Mouse (Mus musculus) right cerebral cortex, postnatal 14 days (tissue): ENCODE data around the gene Amer1.

Experiments used
- DNase-seq: peaks from one replicate; pipeline ENCODE4 v3.0.0; 2022

Amer1 gene

GRCm38 (mm10) chrX:95444776-95445111, at the start of gene Amer1:
Gene Amer1, minus strand, starts transcription at chrX:95444872.
- DNase-seq = peak; percentile 82

GRCm38 (mm10) chrX:95457166-95457565, 12.5 kb upstream of the Amer1 start:
- no peak for DNase-seq

GRCm38 (mm10) chrX:95445866-95446265, 1.2 kb upstream of the Amer1 start:
- no peak for DNase-seq

- no peak for DNase-seq
These were observed 469 bp upstream of the Amer1 start for GRCm38 (mm10) chrX:95445141-95445540.

- DNase-seq = peak; percentile 22
These were observed 535 bp downstream of the Amer1 start for GRCm38 (mm10) chrX:95443898-95444775.

GRCm38 (mm10) chrX:95443390-95443789, 1.3 kb downstream of the Amer1 start:
- DNase-seq = no peak

- no peak for DNase-seq
These were observed 2.4 kb downstream of the Amer1 start for GRCm38 (mm10) chrX:95442261-95442660.

GRCm38 (mm10) chrX:95441290-95441689, 3.4 kb downstream of the Amer1 start:
- DNase-seq = no peak

- no peak for DNase-seq
These were observed 6.2 kb downstream of the Amer1 start for GRCm38 (mm10) chrX:95438491-95438890.

GRCm38 (mm10) chrX:95437236-95437635, 7.4 kb downstream of the Amer1 start:
- DNase-seq = no peak

- no peak for DNase-seq
These were observed 71.6 kb downstream of the Amer1 start for GRCm38 (mm10) chrX:95373101-95373500.
